Mouse (Mus musculus): ENCODE data around the gene Exoc3l4.

DNA sequence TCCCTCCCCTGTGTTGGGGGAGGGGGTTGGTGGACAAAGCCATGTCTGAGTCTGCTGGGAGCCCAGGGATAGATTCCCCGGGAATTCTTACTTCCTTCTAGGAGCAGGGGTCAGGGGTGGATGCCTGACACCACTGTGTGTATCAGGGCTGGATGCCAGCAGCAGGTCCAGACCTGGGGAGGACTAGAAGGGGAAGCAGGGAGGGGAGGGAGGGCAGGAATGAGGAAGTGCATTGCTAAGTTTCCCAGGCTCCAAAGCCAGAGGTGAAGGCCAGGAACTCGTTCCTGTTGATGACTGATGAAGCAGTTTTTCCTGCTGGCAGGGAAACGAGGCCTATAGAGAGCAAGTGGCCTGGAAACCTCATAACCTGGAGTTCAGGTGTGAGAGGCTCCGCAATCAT lies 15.3 kb downstream of the Exoc3l4 start:
- TF ChIP-seq CTCF (IDR thresholded peaks at IDR 0.05; ENCODE audit: control insufficient read depth, insufficient read depth, insufficient replicate concordance, low read depth, low read length) (no peak), POLR2A (IDR thresholded peaks at IDR 0.05; ENCODE audit: control insufficient read depth, low read depth, low read length) (no peak)
